8 mouse cellular contexts compared by ENCODE assay signal in genomic region chr4:150889955-150890315, GRCm38 (mm10). TPM values are rescaled to one million over a fixed set of nuclear protein-coding genes. Genes with fewer than 3 reads are reported as not detected.
DNase-seq lines count a peak whose midpoint lies in the region; ATAC-seq lines count a peak whose summit lies in the region.
"Had no signal": no experiment of that assay in that cellular context is flagged by ENCODE, and none has a peak within 500 bp of the region (broad histone marks: within the 10 kb centered on the region; RNA-seq: fewer than 3 reads in every experiment).

No protein-coding gene starts in this region.

- ATAC-seq in liver, embryonic 11.5 days (replicated peaks; ENCODE audit: low FRiP score), result no peak
- ATAC-seq in embryonic facial prominence, embryonic 15.5 days (ENCODE audit: insufficient number of reproducible peaks, low FRiP score, low TSS enrichment, low read depth), result no peak
- ATAC-seq in megakaryocyte-erythroid progenitor cell, adult 5-6 weeks (replicated peaks; ENCODE audit: low FRiP score, low TSS enrichment, poor library complexity, severe bottlenecking), result no peak

- H3K9ac ChIP-seq in liver, embryonic 11.5 days (ENCODE audit: low read depth, low read length), result no peak overlapping the region
- no peak overlapping the region for H3K9ac ChIP-seq in embryonic facial prominence, embryonic 15.5 days

- H3K36me3 ChIP-seq in liver, embryonic 11.5 days (ENCODE audit: control insufficient read depth, insufficient read depth, low read length), result no peaks in the 10 kb centered on the region
- no peaks in the 10 kb centered on the region for H3K36me3 ChIP-seq in embryonic facial prominence, embryonic 15.5 days
- H3K36me3 ChIP-seq in limb, embryonic 10.5 days, result no peaks in the 10 kb centered on the region

- no peak overlapping the region for H3K27ac ChIP-seq in liver, embryonic 11.5 days (ENCODE audit: low read depth, low read length)
- peak overlapping the region; percentile 29; the same call in 1 of the 2 replicates for H3K27ac ChIP-seq in embryonic facial prominence, embryonic 15.5 days (replicated peaks)
- peak overlapping the region; percentile 32; the same call in 1 of the 2 replicates for H3K27ac ChIP-seq in limb, embryonic 10.5 days

- H3K27me3 ChIP-seq in liver, embryonic 11.5 days (replicated peaks; ENCODE audit: control insufficient read depth, insufficient read depth, low read length), result no peaks in the 10 kb centered on the region
- no peaks in the 10 kb centered on the region for H3K27me3 ChIP-seq in embryonic facial prominence, embryonic 15.5 days
- no peaks in the 10 kb centered on the region for H3K27me3 ChIP-seq in limb, embryonic 10.5 days (ENCODE audit: low read depth, poor library complexity, severe bottlenecking)

- no peaks in the 10 kb centered on the region for H3K9me3 ChIP-seq in liver, embryonic 11.5 days (ENCODE audit: control insufficient read depth, low read length)
- H3K9me3 ChIP-seq in embryonic facial prominence, embryonic 15.5 days (replicated peaks), result no peaks in the 10 kb centered on the region
- no peaks in the 10 kb centered on the region for H3K9me3 ChIP-seq in limb, embryonic 10.5 days (replicated peaks)

- DNase-seq in liver, result peak; percentile 47
- no peak for DNase-seq in liver, embryonic 11.5 days (ENCODE audit: low spot score)
- no peak for DNase-seq in limb, embryonic 10.5 days (ENCODE audit: low spot score)
- peak; percentile 39 to 49 for DNase-seq in lung, postnatal 4 days
- no peak for DNase-seq in adrenal gland, postnatal 25 days
- DNase-seq: cerebellum, adult 9-10 months had no signal

- no peak overlapping the region for H3K4me3 ChIP-seq in liver, embryonic 11.5 days (ENCODE audit: low read depth, low read length)
- H3K4me3 ChIP-seq in embryonic facial prominence, embryonic 15.5 days (replicated peaks), result no peak overlapping the region
- H3K4me3 ChIP-seq in limb, embryonic 10.5 days, result no peak overlapping the region

- peaks cover 13% of the 10 kb centered on the region for H3K4me1 ChIP-seq in liver, embryonic 11.5 days (replicated peaks; ENCODE audit: control insufficient read depth, insufficient read depth, low read length)
- H3K4me1 ChIP-seq in embryonic facial prominence, embryonic 15.5 days, result peaks cover 26% of the 10 kb centered on the region
- peaks cover 25% of the 10 kb centered on the region for H3K4me1 ChIP-seq in limb, embryonic 10.5 days

- WGBS in liver, embryonic 11.5 days, result 66% methylated on average over 13 of the region's 13 CpGs
- 39% methylated on average over 13 of the region's 13 CpGs for WGBS in embryonic facial prominence, embryonic 15.5 days
- 76% methylated on average over 13 of the region's 13 CpGs for WGBS in limb, embryonic 10.5 days

- H3K4me2 ChIP-seq in liver, embryonic 11.5 days, result no peak overlapping the region
- peak overlapping the region; percentile 27 for H3K4me2 ChIP-seq in embryonic facial prominence, embryonic 15.5 days (replicated peaks)

RNA-seq across cellular contexts. Expression of gene Park7, which starts 24.3 kb away (rescaled TPM):
- 526 and 535 TPM in 2 replicates for polyA plus RNA-seq in liver, embryonic 11.5 days (2014; fragmentation: Nextera tagmentation; extraction: Ambion mirVana)
- polyA plus RNA-seq in embryonic facial prominence, embryonic 15.5 days (2015; fragmentation: Nextera tagmentation; extraction: Ambion mirVana), result 374 TPM in 2 replicates
- 526 and 559 TPM in 2 replicates for polyA plus RNA-seq in limb, embryonic 10.5 days (2016; fragmentation: Nextera tagmentation; extraction: Ambion mirVana)
- total RNA-seq in adrenal gland, postnatal 25 days (2021), result 284 and 290 TPM in 2 replicates
- total RNA-seq in megakaryocyte-erythroid progenitor cell, adult 5-6 weeks (2014; fragmentation: Nextera tagmentation), result 339 and 364 TPM in 2 replicates
- 415 and 488 TPM in 2 replicates for total RNA-seq in megakaryocyte-erythroid progenitor cell, adult 5-6 weeks (2017)

RNA-seq across cellular contexts. Expression of gene Tnfrsf9, which starts 24.4 kb away (rescaled TPM):
- polyA plus RNA-seq in liver, embryonic 11.5 days (2014; fragmentation: Nextera tagmentation; extraction: Ambion mirVana), result 0.21 and 0.26 TPM in 2 replicates
- polyA plus RNA-seq in embryonic facial prominence, embryonic 15.5 days (2015; fragmentation: Nextera tagmentation; extraction: Ambion mirVana), result 1.0 and 1.3 TPM in 2 replicates
- 0.59 and 1.1 TPM in 2 replicates for polyA plus RNA-seq in limb, embryonic 10.5 days (2016; fragmentation: Nextera tagmentation; extraction: Ambion mirVana)
- 0.15 TPM in 1 of 2 replicates, not detected in the other for total RNA-seq in adrenal gland, postnatal 25 days (2021)
- total RNA-seq in megakaryocyte-erythroid progenitor cell, adult 5-6 weeks (2014; fragmentation: Nextera tagmentation), result 2.6 TPM in 1 of 2 replicates, not detected in the other
- total RNA-seq in megakaryocyte-erythroid progenitor cell, adult 5-6 weeks (2017), result 7.2 TPM in 1 of 2 replicates, not detected in the other

RNA-seq across cellular contexts. Expression of gene Errfi1, which starts 36.2 kb away (rescaled TPM):
- polyA plus RNA-seq in liver, embryonic 11.5 days (2014; fragmentation: Nextera tagmentation; extraction: Ambion mirVana), result 26.2 and 27.7 TPM in 2 replicates
- polyA plus RNA-seq in embryonic facial prominence, embryonic 15.5 days (2015; fragmentation: Nextera tagmentation; extraction: Ambion mirVana), result 32.1 and 32.8 TPM in 2 replicates
- polyA plus RNA-seq in limb, embryonic 10.5 days (2016; fragmentation: Nextera tagmentation; extraction: Ambion mirVana), result 25.2 and 25.9 TPM in 2 replicates
- total RNA-seq in adrenal gland, postnatal 25 days (2021), result 23.4 and 32.5 TPM in 2 replicates
- total RNA-seq in megakaryocyte-erythroid progenitor cell, adult 5-6 weeks (2014; fragmentation: Nextera tagmentation), result 0.42 TPM in 1 of 2 replicates, not detected in the other
- total RNA-seq in megakaryocyte-erythroid progenitor cell, adult 5-6 weeks (2017), result 0.27 and 1.2 TPM in 2 replicates

Comparison
In these comparisons a context has a peak if more than half of its experiments do, and no peak if none do; other contexts are left out.
1. DNase-seq: peak in liver (single experiment) and lung, postnatal 4 days (2 of 2); none in liver, embryonic 11.5 days (single experiment), limb, embryonic 10.5 days (single experiment) and adrenal gland, postnatal 25 days (single experiment).